8 mouse cellular contexts compared by ENCODE assay signal in the genomic region with DNA sequence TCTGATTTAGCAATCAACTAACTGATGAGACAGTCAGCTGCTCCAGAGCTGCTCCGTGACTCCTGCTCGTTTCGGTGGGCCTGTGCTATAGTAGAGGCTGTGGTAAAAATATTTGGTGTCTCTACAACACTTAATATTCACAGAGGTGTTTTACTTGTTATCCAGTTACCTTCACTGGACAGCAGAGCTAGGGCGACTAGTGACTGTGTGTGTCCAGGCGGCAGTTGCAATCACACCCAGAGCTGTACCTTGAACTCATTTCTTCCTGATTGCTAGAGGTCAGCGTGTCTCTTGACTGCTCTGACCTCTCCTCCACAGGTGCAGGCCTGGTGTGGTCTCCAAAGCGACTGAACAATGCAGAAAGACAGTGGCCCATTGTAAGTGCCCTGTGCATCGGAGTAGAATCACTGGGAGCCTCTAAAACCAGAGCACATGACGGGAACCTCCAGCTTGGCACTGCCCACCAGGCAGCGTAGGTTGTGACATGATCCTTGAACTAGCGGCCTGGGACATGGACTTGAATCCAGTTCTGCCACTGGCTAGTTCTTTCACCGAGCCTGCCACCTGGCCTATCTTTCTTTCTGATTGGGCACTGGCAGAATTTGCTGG. TPM values are rescaled to one million over a fixed set of nuclear protein-coding genes. Genes with fewer than 3 reads are reported as not detected.
DNase-seq lines count a peak whose midpoint lies in the region; ATAC-seq and TF ChIP-seq lines count a peak whose summit lies in the region.

No protein-coding gene starts in this region.

- peaks cover 3% of the 10 kb centered on the region; the same call in 1 of the 2 replicates for H3K4me1 ChIP-seq in bone marrow, adult 2 months (ENCODE audit: control insufficient read depth, insufficient read depth, low read length)
- no peaks in the 10 kb centered on the region; the same call in 1 of the 2 replicates for H3K4me1 ChIP-seq in hindbrain, embryonic 11.5 days (replicated peaks; ENCODE audit: control insufficient read depth, insufficient read depth, low read length)
- H3K4me1 ChIP-seq in liver, embryonic 11.5 days (replicated peaks; ENCODE audit: control insufficient read depth, insufficient read depth, low read length), result peaks cover 31% of the 10 kb centered on the region
- peaks cover 7% of the 10 kb centered on the region; the same call in 1 of the 2 replicates for H3K4me1 ChIP-seq in spleen, adult 2 months (ENCODE audit: control insufficient read depth, insufficient read depth, insufficient read length)

- H3K9ac ChIP-seq in hindbrain, embryonic 11.5 days (ENCODE audit: low read depth, low read length), result peak overlapping the region; percentile 78
- H3K9ac ChIP-seq in liver, embryonic 11.5 days (ENCODE audit: low read depth, low read length), result peak overlapping the region; percentile 96

- peak overlapping the region; percentile 84 for H3K4me2 ChIP-seq in hindbrain, embryonic 11.5 days (replicated peaks; ENCODE audit: low read depth, low read length)
- H3K4me2 ChIP-seq in liver, embryonic 11.5 days, result peak overlapping the region; percentile 84

- H3K36me3 ChIP-seq in hindbrain, embryonic 11.5 days (ENCODE audit: control insufficient read depth, insufficient read depth, low read length), result 0 out of 2 replicates have a peak, but pooled peaks cover 3% of the 10 kb centered on the region
- peaks cover 38% of the 10 kb centered on the region for H3K36me3 ChIP-seq in liver, embryonic 11.5 days (ENCODE audit: control insufficient read depth, insufficient read depth, low read length)
- H3K36me3 ChIP-seq in spleen, adult 2 months (ENCODE audit: control insufficient read depth, insufficient read depth, low read length), result peaks cover 22% of the 10 kb centered on the region

- WGBS in bone marrow, adult 2 months, result 30% methylated on average over 12 of the region's 12 CpGs
- WGBS in hindbrain, embryonic 11.5 days, result 39% methylated on average over 12 of the region's 12 CpGs
- WGBS in liver, embryonic 11.5 days, result 25% methylated on average over 12 of the region's 12 CpGs
- WGBS in spleen, adult 2 months, result 45% methylated on average over 12 of the region's 12 CpGs

- no peaks in the 10 kb centered on the region for H3K9me3 ChIP-seq in hindbrain, embryonic 11.5 days (ENCODE audit: control insufficient read depth, low read length)
- no peaks in the 10 kb centered on the region for H3K9me3 ChIP-seq in liver, embryonic 11.5 days (ENCODE audit: control insufficient read depth, low read length)

- peak; percentile 13; the same call in 1 of the 2 replicates for ATAC-seq in hindbrain, embryonic 11.5 days (ENCODE audit: low FRiP score)
- ATAC-seq in liver, embryonic 11.5 days (replicated peaks; ENCODE audit: low FRiP score), result no peak

- no peak for TF ChIP-seq CTCF in bone marrow, adult 2 months (IDR thresholded peaks at IDR 0.05; ENCODE audit: control insufficient read depth, insufficient read depth, low read length)
- no peak for TF ChIP-seq CTCF in spleen, adult 2 months (IDR thresholded peaks at IDR 0.05; ENCODE audit: extremely low read depth, insufficient read depth, insufficient read length, insufficient replicate concordance)

- H3K4me3 ChIP-seq in bone marrow, adult 2 months (replicated peaks; ENCODE audit: control insufficient read depth, low read depth, low read length), result peak overlapping the region; percentile 94
- peak overlapping the region; percentile 62 for H3K4me3 ChIP-seq in hindbrain, embryonic 11.5 days (ENCODE audit: low read depth, low read length)
- peak overlapping the region; percentile 84 for H3K4me3 ChIP-seq in liver, embryonic 11.5 days (ENCODE audit: low read depth, low read length)
- peak overlapping the region; percentile 91 for H3K4me3 ChIP-seq in spleen, adult 2 months (ENCODE audit: extremely low read depth, insufficient read depth, insufficient read length)

- peak; percentile 33 for DNase-seq in kidney, adult 11 months
- no peak for DNase-seq in kidney, postnatal 10 days
- DNase-seq in hindbrain, embryonic 11.5 days (ENCODE audit: low spot score), result peak; percentile 21
- no peak for DNase-seq in liver, embryonic 11.5 days (ENCODE audit: low spot score)
- DNase-seq in spleen, adult 2 months (ENCODE audit: low read depth in 1 of 2, low spot score in 2 of 2), result no peak
- DNase-seq in gastrocnemius, adult 18-20 months (ENCODE audit: low spot score), result no peak
- DNase-seq in B cell, adult 2 months, result no peak

- H3K27me3 ChIP-seq in hindbrain, embryonic 11.5 days (ENCODE audit: control insufficient read depth, insufficient read depth, low read length), result no peaks in the 10 kb centered on the region
- H3K27me3 ChIP-seq in liver, embryonic 11.5 days (replicated peaks; ENCODE audit: control insufficient read depth, insufficient read depth, low read length), result no peaks in the 10 kb centered on the region
- H3K27me3 ChIP-seq in spleen, adult 2 months (ENCODE audit: control insufficient read depth, insufficient read depth, low read length), result no peaks in the 10 kb centered on the region

- TF ChIP-seq POLR2A in bone marrow, adult 2 months (IDR thresholded peaks at IDR 0.05; ENCODE audit: borderline replicate concordance, control insufficient read depth, low read depth, low read length), result 0 out of 2 replicates have a peak, but pooled peaks have one; percentile 9
- no peak for TF ChIP-seq POLR2A in spleen, adult 2 months (IDR thresholded peaks at IDR 0.05; ENCODE audit: low read depth, low read length)

- H3K27ac ChIP-seq in bone marrow, adult 2 months (ENCODE audit: control insufficient read depth, insufficient read depth, low read depth, low read length, poor library complexity), result peak overlapping the region; percentile 89
- no peak overlapping the region for H3K27ac ChIP-seq in hindbrain, embryonic 11.5 days (ENCODE audit: low read depth, low read length)
- peak overlapping the region; percentile 99 for H3K27ac ChIP-seq in liver, embryonic 11.5 days (ENCODE audit: low read depth, low read length)
- peak overlapping the region; percentile 93 for H3K27ac ChIP-seq in spleen, adult 2 months (ENCODE audit: insufficient read depth, low read length)

RNA-seq across cellular contexts. Expression of gene Tmem14c, which starts 0.8 kb away (rescaled TPM):
- 304 and 383 TPM in 2 replicates for polyA plus RNA-seq in bone marrow, adult 2 months (2011; ENCODE audit: insufficient read depth, insufficient read length, low replicate concordance, missing spikeins)
- 201 and 205 TPM in 2 replicates for polyA plus RNA-seq in hindbrain, embryonic 11.5 days (2014; fragmentation: Nextera tagmentation; extraction: Ambion mirVana)
- polyA plus RNA-seq in liver, embryonic 11.5 days (2014; fragmentation: Nextera tagmentation; extraction: Ambion mirVana), result 954 and 957 TPM in 2 replicates
- polyA plus RNA-seq in spleen, adult 2 months (2012; rRNA removed), result 82.3 and 88.8 TPM in 2 replicates
- 10 to 100 TPM; 65.8 to 67.0 TPM for total RNA-seq in gastrocnemius, adult 18-20 months (2021)

RNA-seq across cellular contexts. Expression of gene Pak1ip1, which starts 16.1 kb away (rescaled TPM):
- 45.4 and 46.5 TPM in 2 replicates for polyA plus RNA-seq in bone marrow, adult 2 months (2011; ENCODE audit: insufficient read depth, insufficient read length, low replicate concordance, missing spikeins)
- 90.7 and 94.8 TPM in 2 replicates for polyA plus RNA-seq in hindbrain, embryonic 11.5 days (2014; fragmentation: Nextera tagmentation; extraction: Ambion mirVana)
- polyA plus RNA-seq in liver, embryonic 11.5 days (2014; fragmentation: Nextera tagmentation; extraction: Ambion mirVana), result 105 and 109 TPM in 2 replicates
- 36.2 and 44.5 TPM in 2 replicates for polyA plus RNA-seq in spleen, adult 2 months (2012; rRNA removed)
- 10 to 100 TPM; 23.8 to 26.7 TPM for total RNA-seq in gastrocnemius, adult 18-20 months (2021)

Comparison
In these comparisons a context has a peak if more than half of its experiments do, and no peak if none do; other contexts are left out.
1. DNase-seq: peak in kidney, adult 11 months (single experiment) and hindbrain, embryonic 11.5 days (single experiment); none in kidney, postnatal 10 days (single experiment), liver, embryonic 11.5 days (single experiment), spleen, adult 2 months (0 of 2), gastrocnemius, adult 18-20 months (single experiment) and B cell, adult 2 months (0 of 2).
2. Peak in every context shown above with its lines, with median percentiles within 50 percentile points of each other: H3K4me3 ChIP-seq.